Mouse (Mus musculus) ES-E14 (cell line): ENCODE data around the gene Mnat1. TPM values are rescaled to one million over a fixed set of nuclear protein-coding genes. Genes with fewer than 3 reads are reported as not detected.

Experiments used
- DNase-seq: peaks from one replicate; pipeline ENCODE4 v3.0.0-alpha.2; 2013; ENCODE audit warnings: low read depth, low spot score
- H3K27ac ChIP-seq: 2 replicates; pipeline ENCODE4 v1.5.1; 2012; ENCODE audit warnings: low read depth, mild to moderate bottlenecking, low read length, moderate library complexity, mixed read lengths; ENCODE audit not compliant: poor library complexity, insufficient read depth, severe bottlenecking
- H3K36me3 ChIP-seq: 2 replicates; pipeline ENCODE4 v1.6.1; 2012; ENCODE audit warnings: mild to moderate bottlenecking, low read length, moderate library complexity, mixed read lengths; ENCODE audit not compliant: control insufficient read depth, poor library complexity, insufficient read depth, severe bottlenecking
- H3K4me1 ChIP-seq, 2 experiments: fragments of 150-350 bp in 1 of 2; sonication (generic) in 1 of 2; 2 replicates each; pipeline ENCODE4 v1.6.1; 2012; ENCODE audit warnings: low read length in 2 of 2, mild to moderate bottlenecking in 1 of 2, mixed read lengths in 1 of 2; ENCODE audit not compliant: control insufficient read depth in 2 of 2, insufficient read depth in 2 of 2, poor library complexity in 1 of 2
- H3K4me3 ChIP-seq, 2 experiments: fragments of 150-350 bp in 1 of 2; sonication (generic) in 1 of 2; 2 replicates each; pipeline ENCODE4 v1.5.1; 2012; ENCODE audit warnings: low read length in 2 of 2, low read depth in 1 of 2, mild to moderate bottlenecking in 1 of 2, mixed read lengths in 1 of 2; ENCODE audit not compliant: insufficient read depth in 1 of 2, poor library complexity in 1 of 2, severe bottlenecking in 1 of 2
- H3K9ac ChIP-seq: 2 replicates; pipeline ENCODE4 v1.6.1; 2012; ENCODE audit warnings: low read depth, mild to moderate bottlenecking, low read length, mixed read lengths; ENCODE audit not compliant: poor library complexity, insufficient read depth, severe bottlenecking
- H3K9me3 ChIP-seq: fragments of 150-350 bp; sonication (generic); 2 replicates; pipeline ENCODE4 v1.6.1; 2012; ENCODE audit warnings: low read depth, mild to moderate bottlenecking, low read length; ENCODE audit not compliant: control insufficient read depth, insufficient read depth
- CHD2 ChIP-seq: IDR thresholded peaks from 2 replicates; pipeline ENCODE4 v1.6.1; 2014; ENCODE audit warnings: mild to moderate bottlenecking, low read depth, low read length, inconsistent platforms
- HCFC1 ChIP-seq: IDR thresholded peaks from 2 replicates; pipeline ENCODE4 v1.6.1; 2012; ENCODE audit warnings: low read length, inconsistent platforms, borderline replicate concordance; ENCODE audit not compliant: insufficient read depth
- MAFK ChIP-seq: IDR thresholded peaks from 2 replicates; pipeline ENCODE4 v1.6.1; 2014; ENCODE audit warnings: mild to moderate bottlenecking, low read depth, low read length, inconsistent platforms; ENCODE audit not compliant: insufficient read depth
- ZC3H11A ChIP-seq: IDR thresholded peaks from 2 replicates; pipeline ENCODE4 v1.6.1; 2012; ENCODE audit warnings: low read depth, mild to moderate bottlenecking, inconsistent platforms, low read length, borderline replicate concordance
- ZNF384 ChIP-seq: IDR thresholded peaks from 2 replicates; pipeline ENCODE4 v1.6.1; 2012; ENCODE audit warnings: low read depth, low read length, inconsistent platforms
- in situ Hi-C, 2 experiments: fragments of 600-800 bp; cut with MboI; formaldehyde crosslinking; loops; one replicate each; pipeline ENCODE4 v1.15.1; 2025; ENCODE audit warnings: low sequenced_read_pairs in 2 of 2, inconsistent platforms in 1 of 2; ENCODE audit not compliant: unreplicated experiment in 2 of 2
- total RNA-seq: library from RNA; depleted of rRNA; stranded (reverse); fragments of 300-350 nt; gene quantifications from 2 replicates; pipeline ENCODE4 v1.2.3, GENCODE M21; 2012

Mnat1 gene
- total RNA-seq, 1 experiment: 41.2 TPM

DNA sequence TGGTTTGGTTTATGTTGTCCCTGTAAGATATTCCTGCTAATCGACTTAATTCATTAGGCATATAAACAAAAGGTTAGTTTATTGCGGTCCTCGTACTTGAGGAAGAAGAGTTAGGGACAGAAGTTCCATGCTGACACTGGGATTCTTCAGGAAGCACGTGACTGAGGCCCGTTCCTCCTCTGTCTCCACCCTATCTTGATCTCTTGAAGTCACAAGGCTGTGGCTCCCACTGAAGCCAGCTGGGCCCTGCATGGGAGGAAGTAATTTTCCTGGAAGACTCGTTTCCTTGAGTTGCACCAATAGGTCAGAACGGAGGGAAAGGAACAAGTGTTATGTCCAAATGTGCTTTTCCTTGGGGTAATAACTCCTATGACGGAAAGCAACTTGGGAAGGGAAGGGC, 164.1 kb downstream of the Mnat1 start:
- no peak overlapping the region for H3K27ac ChIP-seq
- no peak for TF ChIP-seq ZNF384
- TF ChIP-seq CHD2: no peak
- TF ChIP-seq ZC3H11A: no peak
- TF ChIP-seq HCFC1: no peak
- no peak for TF ChIP-seq MAFK
- peak overlapping the region; percentile 69 to 85 for H3K4me3 ChIP-seq
- no peak for DNase-seq
- H3K4me1 ChIP-seq: no peaks in the 10 kb centered on the region
- peaks cover 2% of the 10 kb centered on the region for H3K36me3 ChIP-seq
- no peaks in the 10 kb centered on the region for H3K9me3 ChIP-seq
- peak overlapping the region; percentile 81; the same call in 1 of the 2 replicates for H3K9ac ChIP-seq
- in situ Hi-C loops: no loop called here

DNA sequence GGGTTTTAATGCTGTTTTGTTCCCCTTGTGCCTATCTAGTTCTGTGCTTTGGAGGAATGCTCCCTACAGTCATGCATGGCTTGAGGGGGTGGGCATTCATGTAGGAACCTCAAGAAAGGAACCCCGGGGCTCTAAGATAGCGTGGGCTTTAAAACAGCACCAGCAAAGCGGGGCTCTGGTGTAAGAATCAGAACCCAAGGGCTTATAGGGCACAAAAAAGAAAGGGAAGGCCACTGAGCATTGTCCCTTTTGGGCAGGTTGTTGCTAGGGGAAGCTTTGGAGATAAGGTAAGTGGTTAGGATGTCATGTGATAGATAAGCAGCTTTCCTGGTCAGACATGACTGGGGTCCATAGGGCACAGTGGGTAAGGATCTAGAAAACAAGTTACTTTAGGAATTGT, 165.1 kb downstream of the Mnat1 start:
- in situ Hi-C loops: no loop called here
- DNase-seq: no peak
- Histone ChIP-seq H3K4me3 (no peak overlapping the region), H3K9ac (no peak overlapping the region), H3K4me1 (no peaks in the 10 kb centered on the region), H3K36me3 (peaks cover 2% of the 10 kb centered on the region; the same call in 1 of the 2 replicates), H3K9me3 (no peaks in the 10 kb centered on the region), H3K27ac (no peak overlapping the region)
- no peak for TF ChIP-seq CHD2
- no peak for TF ChIP-seq HCFC1
- TF ChIP-seq MAFK: no peak
- TF ChIP-seq ZC3H11A: no peak
- no peak for TF ChIP-seq ZNF384

DNA sequence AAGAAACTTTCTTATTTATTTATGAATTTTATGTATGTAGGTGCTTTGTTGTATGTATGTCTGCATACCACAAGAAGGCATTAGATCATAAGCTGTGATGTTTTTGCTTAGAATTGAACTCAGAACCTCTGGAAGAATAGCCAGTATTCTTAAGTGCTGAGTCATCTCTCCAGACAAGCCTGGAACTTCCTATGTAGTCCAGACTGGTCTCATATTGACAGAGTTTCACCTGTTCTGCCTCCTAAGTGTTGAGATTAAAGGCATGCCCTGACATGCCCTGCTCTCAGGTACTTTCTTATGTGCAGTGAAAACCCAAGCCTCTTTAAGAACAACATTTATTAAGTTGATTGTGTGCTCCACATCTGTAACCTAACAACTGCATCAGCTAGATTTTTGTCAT, 171.4 kb downstream of the Mnat1 start:
- Histone ChIP-seq H3K4me3 (no peak overlapping the region), H3K36me3 (peaks cover 8% of the 10 kb centered on the region; the same call in 1 of the 2 replicates), H3K4me1 (peaks cover 2% of the 10 kb centered on the region in 2 experiments; a peak in 2 of 4 replicates), H3K9me3 (no peaks in the 10 kb centered on the region), H3K9ac (no peak overlapping the region), H3K27ac (no peak overlapping the region)
- DNase-seq: no peak
- TF ChIP-seq MAFK (peak; percentile 71), HCFC1 (no peak), CHD2 (no peak)
- in situ Hi-C loops: no loop called here

DNA sequence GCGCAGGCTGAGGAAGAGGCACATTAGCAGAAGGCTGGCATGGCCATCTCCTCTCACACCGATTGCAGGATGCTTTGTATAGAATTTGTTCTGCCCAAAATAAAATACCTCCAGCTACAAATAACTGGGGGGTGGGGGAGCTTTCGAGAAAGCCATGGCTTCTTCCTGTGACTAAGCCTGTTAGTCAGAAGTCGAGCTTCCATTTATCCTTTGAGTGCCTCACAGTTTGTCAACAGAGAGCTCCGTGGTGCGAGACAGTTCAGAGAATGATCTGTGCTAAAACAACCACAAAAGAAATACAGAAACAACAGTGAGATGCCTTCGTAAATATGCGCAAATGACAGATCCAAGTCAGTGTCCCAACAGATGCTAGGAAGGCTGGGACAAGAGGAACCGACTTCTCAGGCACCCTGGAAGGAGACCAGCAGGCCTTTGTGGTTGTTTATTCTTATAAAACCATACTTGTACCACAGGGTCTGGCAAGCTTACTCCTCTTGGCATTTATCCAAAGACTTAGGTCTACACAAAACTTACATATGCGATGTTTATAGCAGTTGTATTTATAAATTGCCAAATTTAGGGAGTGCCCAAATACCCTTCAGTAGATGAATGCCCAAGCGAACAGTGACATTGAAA, 172.1 kb downstream of the Mnat1 start:
- Histone ChIP-seq H3K4me1 (peaks cover 2% of the 10 kb centered on the region in 2 experiments; a peak in 2 of 4 replicates), H3K36me3 (peaks cover 8% of the 10 kb centered on the region; the same call in 1 of the 2 replicates), H3K4me3 (no peak overlapping the region), H3K27ac (no peak overlapping the region), H3K9me3 (no peaks in the 10 kb centered on the region), H3K9ac (no peak overlapping the region)
- DNase-seq: no peak
- TF ChIP-seq CHD2: no peak
- TF ChIP-seq ZC3H11A: no peak
- no peak for TF ChIP-seq ZNF384
- TF ChIP-seq MAFK: no peak
- no peak for TF ChIP-seq HCFC1
- in situ Hi-C loops: no loop called here

DNA sequence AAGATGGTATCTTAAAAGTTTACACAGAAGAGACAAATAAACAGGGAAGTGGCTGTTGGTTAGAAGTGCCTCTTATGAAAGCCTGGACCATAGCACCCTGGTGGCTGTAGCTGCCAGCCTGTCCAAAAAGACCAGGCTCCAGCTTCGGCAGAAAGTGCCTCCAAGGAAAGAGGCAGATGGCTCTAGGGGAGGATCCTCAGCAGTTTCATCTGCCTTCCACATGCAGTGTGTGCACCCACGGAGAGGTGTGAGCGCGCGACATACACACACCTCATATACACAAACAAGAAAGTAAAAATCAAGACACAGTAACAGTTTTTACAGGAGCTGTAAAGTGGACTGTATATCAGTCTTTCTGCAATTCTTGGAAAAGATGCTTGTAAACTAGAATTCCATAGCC, 175.1 kb downstream of the Mnat1 start:
- Histone ChIP-seq H3K27ac (no peak overlapping the region), H3K4me1 (peaks cover 2% of the 10 kb centered on the region in 2 experiments; a peak in 2 of 4 replicates), H3K9ac (no peak overlapping the region), H3K36me3 (peaks cover 6% of the 10 kb centered on the region; the same call in 1 of the 2 replicates), H3K4me3 (no peak overlapping the region), H3K9me3 (no peaks in the 10 kb centered on the region)
- DNase-seq: no peak
- TF ChIP-seq ZNF384 (no peak), ZC3H11A (no peak), MAFK (no peak), HCFC1 (no peak), CHD2 (no peak)
- in situ Hi-C loops: no loop called here
